Mouse (Mus musculus) CD8-positive naive resting alpha-beta T cell, adult 57 days (primary cell): ENCODE measurements around the gene Ppp1r2. TPM values are rescaled to one million over a fixed set of nuclear protein-coding genes. Genes with fewer than 3 reads are reported as not detected.

Experiments
- total RNA-seq: library from RNA; stranded (reverse); gene quantifications from one replicate; pipeline ENCODE4 v1.2.4, GENCODE M21; 2023

Ppp1r2 gene
- 29.9 TPM for total RNA-seq

GRCm38 (mm10) chr16:31274674-31275460 is at the start of gene Ppp1r2:
TSS of gene Ppp1r2 (minus strand) at chr16:31275277.

GRCm38 (mm10) chr16:31314497-31315233 is 39.6 kb upstream of the Ppp1r2 start, which contains the start of gene Apod:
TSS of gene Apod (minus strand) at chr16:31314808.

Other genes starting within 250 kb of the Ppp1r2 start
- gene Xxylt1, start 193.8 kb downstream of the Ppp1r2 start, total RNA-seq, result 11.1 TPM
- 49.3 TPM for gene Acap2, start 74.0 kb downstream of the Ppp1r2 start, total RNA-seq
- not detected for gene Apod, start 39.5 kb upstream of the Ppp1r2 start, total RNA-seq
- 42.3 TPM for gene Bdh1, start 147.0 kb upstream of the Ppp1r2 start, total RNA-seq